Mouse (Mus musculus) ovary, postnatal 14 days (tissue): ENCODE measurements around the gene Olfr1277.

Source experiments
- DNase-seq: peaks from one replicate; pipeline ENCODE4 v3.0.0; 2022; ENCODE audit warnings: low spot score

The Olfr1277 gene

DNA sequence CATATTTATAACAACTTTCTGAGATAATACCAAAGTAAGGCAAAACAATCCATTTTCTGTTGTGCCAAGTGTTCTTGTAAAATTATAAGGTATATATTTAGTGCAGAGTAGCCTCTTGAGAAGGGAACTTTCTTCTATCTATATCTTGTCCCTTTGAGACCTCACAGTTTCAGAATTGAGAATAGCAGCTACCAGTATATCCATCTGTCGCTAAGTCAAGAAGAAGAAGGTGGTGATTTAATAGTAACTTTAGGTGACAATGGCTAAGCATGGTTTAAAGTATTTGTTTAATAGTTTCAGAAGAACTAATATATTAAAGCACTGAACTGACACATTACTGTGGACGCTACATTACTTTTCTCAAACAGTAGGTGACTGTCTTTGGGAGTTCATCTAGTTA, at the start of gene Olfr1277:
Gene Olfr1277, minus strand, starts transcription at position 101 of the 400 bp plus-strand sequence.
- DNase-seq, result no peak

DNA sequence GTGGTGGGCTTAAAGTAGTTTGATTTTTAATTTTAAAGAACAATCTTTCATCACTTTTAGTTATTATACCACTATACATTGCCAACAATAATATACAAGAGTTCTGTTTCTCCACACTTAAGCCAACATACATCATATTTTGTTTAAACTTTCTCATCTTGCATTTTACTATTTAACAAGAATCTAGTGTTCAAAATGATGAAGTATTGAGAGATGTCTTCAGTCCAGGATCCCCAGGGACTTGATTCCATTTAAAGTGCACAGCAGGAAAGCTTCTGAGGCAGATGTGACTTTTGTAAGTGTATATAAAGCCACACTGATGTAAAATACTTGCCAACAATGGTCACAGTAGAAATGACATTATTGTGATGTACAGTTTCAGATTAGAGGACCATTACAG, 39.8 kb upstream of the Olfr1277 start, which contains the start of gene Olfr1280:
Gene Olfr1280, plus strand, starts transcription at position 301 of the 400 bp plus-strand sequence.
- DNase-seq, result no peak

- DNase-seq, result no peak
Observed at GRCm38 (mm10) chr2:111300374-111300773, 26.5 kb upstream of the Olfr1277 start, which contains the start of gene Olfr1279. Gene Olfr1279, plus strand, starts transcription at chr2:111300635.

GRCm38 (mm10) chr2:111298541-111298940, 24.6 kb upstream of the Olfr1277 start:
- DNase-seq, result no peak

GRCm38 (mm10) chr2:111289836-111290235, 15.9 kb upstream of the Olfr1277 start, which contains the start of gene Olfr1278:
Gene Olfr1278, plus strand, starts transcription at chr2:111290136.
- DNase-seq, result no peak

DNA sequence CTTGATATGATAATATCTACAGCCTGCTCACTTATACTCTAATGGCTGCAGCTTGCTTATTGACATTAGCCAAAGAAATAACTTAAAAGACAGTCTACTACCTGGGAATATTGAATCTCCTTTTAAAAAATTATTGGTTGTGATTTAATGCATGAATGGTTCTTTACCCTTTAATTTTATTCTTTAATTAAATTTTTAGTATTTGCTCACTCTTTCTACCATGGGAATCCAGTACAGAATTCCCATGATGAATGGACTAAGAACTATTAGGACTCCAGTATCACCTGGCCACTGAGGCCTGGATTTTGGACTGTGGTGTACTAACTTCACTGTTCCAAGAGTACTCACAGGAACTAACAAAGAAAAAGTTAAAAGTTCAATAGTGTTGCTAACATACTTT, 19.7 kb downstream of the Olfr1277 start, which contains the start of gene Olfr1276:
Gene Olfr1276, plus strand, starts transcription at position 301 of the 400 bp plus-strand sequence.
- no peak for DNase-seq

DNA sequence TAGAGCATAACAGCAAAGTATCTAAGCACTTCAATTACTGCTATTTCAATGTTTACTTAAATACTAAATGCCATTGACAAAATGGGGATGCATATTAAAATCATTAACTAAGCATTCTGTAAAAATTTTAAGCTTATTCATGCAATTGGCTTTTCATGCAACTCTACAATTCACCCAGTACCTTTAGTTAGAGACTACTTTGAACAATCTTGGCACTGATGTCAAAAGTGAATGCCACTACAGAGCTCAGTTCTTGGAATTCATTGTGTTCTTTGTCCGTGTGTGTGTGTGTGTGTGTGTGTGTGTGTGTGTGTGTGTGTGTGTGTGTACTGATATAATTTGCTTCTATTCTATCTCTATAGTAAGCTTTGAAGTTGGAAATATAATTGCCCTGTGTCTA, 38.7 kb downstream of the Olfr1277 start, which contains the start of gene Olfr1275:
Gene Olfr1275, minus strand, starts transcription at position 101 of the 400 bp plus-strand sequence.
- no peak for DNase-seq

GRCm38 (mm10) chr2:111229502-111229901, 44.4 kb downstream of the Olfr1277 start, which contains the start of gene 4930430A15Rik:
Gene 4930430A15Rik, minus strand, starts transcription at chr2:111229602.
- DNase-seq, result no peak
